26 mouse cellular contexts compared by ENCODE assay signal in genomic region chr17:24994721-24995120, GRCm38 (mm10). TPM values are rescaled to one million over a fixed set of nuclear protein-coding genes. Genes with fewer than 3 reads are reported as not detected.
DNase-seq lines count a peak whose midpoint lies in the region; ATAC-seq and TF ChIP-seq lines count a peak whose summit lies in the region.
"Had no signal": no experiment of that assay in that cellular context is flagged by ENCODE, and none has a peak within 500 bp of the region (broad histone marks: within the 10 kb centered on the region; RNA-seq: fewer than 3 reads in every experiment).

No protein-coding gene starts in this region.

- peak; percentile 21 to 50 for DNase-seq in cerebellum, adult 2 months
- DNase-seq in cerebellum, adult 9-11 months = no peak
- DNase-seq in adrenal gland, postnatal 14 days = peak; percentile 52
- DNase-seq in thymus, adult 18-20 months = no peak
- DNase-seq in embryo, embryonic 11 days = no peak
- DNase-seq: B cell, adult 2 months; cerebellum, adult 11-12 months; cerebellum, adult 9-10 months; gastrocnemius, postnatal 10 days; gastrocnemius, postnatal 36 days; heart, adult 2 months; heart, postnatal 14 days; heart, postnatal 4 days; kidney, adult 18-20 months; kidney, adult 9 months had no signal

- no peak for TF ChIP-seq CTCF in cerebellum, adult 2 months (IDR thresholded peaks at IDR 0.05; ENCODE audit: borderline replicate concordance, insufficient read depth, low read depth, low read length)

- TF ChIP-seq POLR2A in cerebellum, adult 2 months (IDR thresholded peaks at IDR 0.05; ENCODE audit: borderline replicate concordance, insufficient read depth, low read length) = no peak

- 48% methylated on average over 6 of the region's 6 CpGs for WGBS in cerebellum, adult 2 months

- 0 out of 2 replicates have a peak, but pooled peaks have one; percentile 22 for ATAC-seq in megakaryocyte-erythroid progenitor cell, adult 5-6 weeks (replicated peaks; ENCODE audit: low FRiP score, low TSS enrichment, poor library complexity, severe bottlenecking)
- ATAC-seq: forebrain, embryonic 15.5 days; Patski had no signal

- no peak overlapping the region for H3K27ac ChIP-seq in cerebellum, adult 2 months (ENCODE audit: insufficient read depth, low read length)
- H3K27ac ChIP-seq: embryonic facial prominence, embryonic 10.5 days; embryonic facial prominence, embryonic 13.5 days; forebrain, embryonic 12.5 days; forebrain, embryonic 15.5 days; heart, adult 2 months; heart, embryonic 10.5 days; heart, embryonic 13.5 days; hindbrain, embryonic 15.5 days had no signal

- peaks cover 4% of the 10 kb centered on the region; the same call in 1 of the 2 replicates for H3K4me1 ChIP-seq in cerebellum, adult 2 months (ENCODE audit: control insufficient read depth, insufficient read depth, low read length)
- H3K4me1 ChIP-seq: embryonic facial prominence, embryonic 10.5 days; embryonic facial prominence, embryonic 13.5 days; forebrain, embryonic 12.5 days; forebrain, embryonic 15.5 days; heart, embryonic 10.5 days; heart, embryonic 13.5 days; hindbrain, embryonic 15.5 days had no signal

- no peak overlapping the region for H3K4me3 ChIP-seq in cerebellum, adult 2 months (replicated peaks; ENCODE audit: insufficient read depth, low read depth, low read length)
- H3K4me3 ChIP-seq: embryonic facial prominence, embryonic 10.5 days; embryonic facial prominence, embryonic 13.5 days; erythroblast, embryonic 14.5 days; forebrain, embryonic 12.5 days; forebrain, embryonic 15.5 days; heart, adult 2 months; heart, embryonic 10.5 days; heart, embryonic 13.5 days; hindbrain, embryonic 15.5 days had no signal

- no peaks in the 10 kb centered on the region for H3K27me3 ChIP-seq in cerebellum, adult 2 months (ENCODE audit: control insufficient read depth, insufficient read depth, low read length)
- H3K27me3 ChIP-seq: CH12.LX; embryonic facial prominence, embryonic 13.5 days; forebrain, embryonic 12.5 days; forebrain, embryonic 15.5 days; heart, embryonic 13.5 days; hindbrain, embryonic 15.5 days; Patski had no signal

RNA-seq across cellular contexts. Expression of gene Cramp1l, which starts 20.9 kb away (rescaled TPM):
- polyA plus RNA-seq in cerebellum, adult 2 months (2012; rRNA removed) = 19.8 and 21.3 TPM in 2 replicates
- 23.3 and 26.7 TPM in 2 replicates for total RNA-seq in adrenal gland, postnatal 14 days (2021)
- total RNA-seq in megakaryocyte-erythroid progenitor cell, adult 5-6 weeks (2014; fragmentation: Nextera tagmentation) = 31.2 and 38.1 TPM in 2 replicates
- total RNA-seq in megakaryocyte-erythroid progenitor cell, adult 5-6 weeks (2017) = 10.1 and 10.9 TPM in 2 replicates

RNA-seq across cellular contexts. Expression of gene Ift140, which starts 21.2 kb away (rescaled TPM):
- 18.0 and 19.2 TPM in 2 replicates for polyA plus RNA-seq in cerebellum, adult 2 months (2012; rRNA removed)
- 30.0 and 43.7 TPM in 2 replicates for total RNA-seq in adrenal gland, postnatal 14 days (2021)
- 32.0 and 32.1 TPM in 2 replicates for total RNA-seq in megakaryocyte-erythroid progenitor cell, adult 5-6 weeks (2014; fragmentation: Nextera tagmentation)
- 27.6 and 33.9 TPM in 2 replicates for total RNA-seq in megakaryocyte-erythroid progenitor cell, adult 5-6 weeks (2017)

RNA-seq across cellular contexts. Expression of gene Jpt2, which starts 34.2 kb away (rescaled TPM):
- 10.6 and 12.3 TPM in 2 replicates for polyA plus RNA-seq in cerebellum, adult 2 months (2012; rRNA removed)
- 33.9 and 45.2 TPM in 2 replicates for total RNA-seq in adrenal gland, postnatal 14 days (2021)
- 74.2 and 79.1 TPM in 2 replicates for total RNA-seq in megakaryocyte-erythroid progenitor cell, adult 5-6 weeks (2014; fragmentation: Nextera tagmentation)
- total RNA-seq in megakaryocyte-erythroid progenitor cell, adult 5-6 weeks (2017) = 77.8 and 78.2 TPM in 2 replicates

RNA-seq across cellular contexts. Expression of gene Mapk8ip3, which starts 57.9 kb away (rescaled TPM):
- 358 and 363 TPM in 2 replicates for polyA plus RNA-seq in cerebellum, adult 2 months (2012; rRNA removed)
- 84.3 and 111 TPM in 2 replicates for total RNA-seq in adrenal gland, postnatal 14 days (2021)
- total RNA-seq in megakaryocyte-erythroid progenitor cell, adult 5-6 weeks (2014; fragmentation: Nextera tagmentation) = 104 and 107 TPM in 2 replicates
- 27.0 and 35.3 TPM in 2 replicates for total RNA-seq in megakaryocyte-erythroid progenitor cell, adult 5-6 weeks (2017)

Comparison
In these comparisons a context has a peak if more than half of its experiments do, and no peak if none do; other contexts are left out.
1. DNase-seq: peak in cerebellum, adult 2 months (2 of 2) and adrenal gland, postnatal 14 days (single experiment); none in cerebellum, adult 9-11 months (single experiment), thymus, adult 18-20 months (0 of 2) and embryo, embryonic 11 days (single experiment).